Mouse (Mus musculus) embryonic facial prominence, embryonic 11.5 days (tissue): Measurements from ENCODE around the gene Mief1. TPM values are rescaled to one million over a fixed set of nuclear protein-coding genes. Genes with fewer than 3 reads are reported as not detected.

Experiments used
- ATAC-seq: fragments of 200-750 bp; cut with Nextera tagmentation; replicated peaks from 2 replicates; pipeline ENCODE4 v1.8.0; 2017; ENCODE audit warnings: low read depth; ENCODE audit not compliant: insufficient number of reproducible peaks, low FRiP score, low TSS enrichment
- DNase-seq: peaks from one replicate; pipeline ENCODE4 v3.0.0-alpha.2; 2015; ENCODE audit warnings: low spot score
- H3K27ac ChIP-seq: fragments of 300-500 bp; sonication (generic); replicated peaks from 2 replicates; pipeline ENCODE4 v1.5.1; 2014; ENCODE audit warnings: mild to moderate bottlenecking, low read depth, low read length, control low read depth
- H3K27me3 ChIP-seq: fragments of 300-500 bp; sonication (generic); 2 replicates; pipeline ENCODE4 v1.6.1; 2014; ENCODE audit warnings: mild to moderate bottlenecking, low read length, moderate library complexity, mixed read lengths; ENCODE audit not compliant: control insufficient read depth, insufficient read depth
- H3K36me3 ChIP-seq: fragments of 300-500 bp; sonication (generic); replicated peaks from 2 replicates; pipeline ENCODE4 v1.6.1; 2014; ENCODE audit warnings: low read depth, mild to moderate bottlenecking, low read length, moderate library complexity, mixed read lengths; ENCODE audit not compliant: control insufficient read depth, insufficient read depth
- H3K4me1 ChIP-seq: fragments of 300-500 bp; sonication (generic); 2 replicates; pipeline ENCODE4 v1.6.1; 2014; ENCODE audit warnings: low read length, mixed read lengths; ENCODE audit not compliant: control insufficient read depth, insufficient read depth
- H3K4me2 ChIP-seq: fragments of 300-500 bp; sonication (generic); 2 replicates; pipeline ENCODE4 v1.6.1; 2014; ENCODE audit warnings: low read depth, mild to moderate bottlenecking, control low read depth, low read length, moderate library complexity
- H3K4me3 ChIP-seq: fragments of 300-500 bp; sonication (generic); 2 replicates; pipeline ENCODE4 v1.5.1; 2014; ENCODE audit warnings: low read depth, low read length, control low read depth
- H3K9ac ChIP-seq: fragments of 300-500 bp; sonication (generic); replicated peaks from 2 replicates; pipeline ENCODE4 v1.6.1; 2014; ENCODE audit warnings: mild to moderate bottlenecking, control low read depth, low read length
- H3K9me3 ChIP-seq: fragments of 300-500 bp; sonication (generic); replicated peaks from 2 replicates; pipeline ENCODE4 v1.6.1; 2016; ENCODE audit warnings: mild to moderate bottlenecking, low read length, inconsistent platforms, mixed read lengths; ENCODE audit not compliant: control insufficient read depth
- WGBS: fragments of 180-500 bp; shearing (Covaris S2); extraction: QIAGEN DNeasy Blood & Tissue Kit; methylation state at CpG from one replicate; pipeline ENCODE4 v1.1.7; 2014; 5-methylcytosine and 5-hydroxymethylcytosine counted together
- polyA plus RNA-seq: library from polyadenylated mRNA; unstranded; fragments of >200 nt; fragmentation: Nextera tagmentation; extraction: Ambion mirVana; gene quantifications from 2 replicates; pipeline ENCODE4 v1.2.1, GENCODE M21; 2014

Gene Mief1
- polyA plus RNA-seq, 1 experiment from 2014 or later, result 35.7 TPM

DNA sequence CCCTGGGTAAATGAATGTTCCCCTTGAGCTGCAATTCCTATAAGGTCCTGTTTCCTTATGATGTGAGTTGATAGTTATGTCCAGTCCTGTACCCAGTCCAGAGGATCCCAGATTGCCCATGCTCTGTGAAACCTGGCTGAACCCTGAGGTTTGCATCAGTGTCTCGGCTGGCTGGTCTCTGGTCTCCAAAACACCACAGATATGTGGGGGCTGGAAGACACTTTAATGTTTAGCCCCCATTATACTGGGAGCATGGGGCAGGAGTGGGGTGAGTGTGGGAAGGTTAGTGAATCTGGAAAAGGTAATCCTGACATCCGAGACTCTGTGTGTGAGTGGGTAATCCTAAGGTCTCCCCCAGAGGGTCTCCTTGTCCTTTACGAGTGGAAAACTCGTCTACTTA is 765 bp upstream of the Mief1 start:
- H3K4me1 ChIP-seq, result no peaks in the 10 kb centered on the region
- no peaks in the 10 kb centered on the region for H3K27me3 ChIP-seq
- H3K27ac ChIP-seq, result no peak overlapping the region
- ATAC-seq (peak; percentile 27; the same call in 1 of the 2 replicates), DNase-seq (no peak)
- H3K9me3 ChIP-seq, result no peaks in the 10 kb centered on the region
- no peak overlapping the region for H3K4me3 ChIP-seq
- H3K9ac ChIP-seq, result peak overlapping the region; percentile 22; the same call in 1 of the 2 replicates
- 63% methylated on average over 4 of the region's 4 CpGs for WGBS
- no peak overlapping the region for H3K4me2 ChIP-seq
- H3K36me3 ChIP-seq, result no peaks in the 10 kb centered on the region; the same call in 1 of the 2 replicates

- Histone ChIP-seq H3K9ac (peak within 1 kb of the TSS; percentile 85), H3K9me3 (no peaks in the 10 kb centered on the region), H3K4me2 (peak within 1 kb of the TSS; percentile 73), H3K4me3 (peak within 1 kb of the TSS; percentile 60), H3K36me3 (no peaks in the 10 kb centered on the region; the same call in 1 of the 2 replicates), H3K4me1 (no peaks in the 10 kb centered on the region), H3K27me3 (no peaks in the 10 kb centered on the region), H3K27ac (no peak within 1 kb of the TSS)
- 96% methylated on average over 9 of the region's 9 CpGs for WGBS
- ATAC-seq (no peak), DNase-seq (no peak)
Observed at GRCm38 (mm10) chr15:80235535-80235934, 1.7 kb downstream of the Mief1 start, which contains the start of gene AC140267.1. Gene AC140267.1, plus strand, starts transcription at chr15:80235835.

- Histone ChIP-seq H3K4me1 (no peaks in the 10 kb centered on the region), H3K9me3 (no peaks in the 10 kb centered on the region), H3K27me3 (no peaks in the 10 kb centered on the region), H3K9ac (no peak overlapping the region), H3K36me3 (peaks cover 14% of the 10 kb centered on the region), H3K4me2 (no peak overlapping the region), H3K4me3 (no peak overlapping the region), H3K27ac (no peak overlapping the region)
- WGBS, result 95% methylated on average over 12 of the region's 12 CpGs
- no peak for DNase-seq
- ATAC-seq, result no peak
Observed at GRCm38 (mm10) chr15:80248135-80248534, 14.3 kb downstream of the Mief1 start.

DNA sequence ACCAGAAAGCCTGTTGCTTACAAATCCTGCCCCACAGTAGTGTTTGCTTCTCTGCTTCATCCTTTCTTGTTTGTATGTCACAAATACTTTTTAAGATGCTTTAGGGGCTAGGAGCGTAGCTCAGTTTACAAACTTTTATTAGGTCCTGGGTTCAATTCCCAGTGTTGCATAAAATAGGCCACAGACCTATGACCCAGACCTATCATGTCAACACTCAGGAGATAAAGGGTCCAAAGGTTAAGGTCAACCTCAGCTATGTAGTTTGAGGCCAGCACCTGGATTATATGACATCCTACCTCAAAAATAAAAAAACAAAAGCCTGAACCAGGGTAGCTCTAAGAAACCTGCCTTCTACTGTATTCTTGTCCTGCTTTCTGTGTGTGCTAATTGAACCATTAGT is 14.8 kb downstream of the Mief1 start:
- WGBS, result 90% methylated on average over 1 of the region's 1 CpGs
- Histone ChIP-seq H3K27ac (no peak overlapping the region), H3K9ac (no peak overlapping the region), H3K27me3 (no peaks in the 10 kb centered on the region), H3K4me1 (no peaks in the 10 kb centered on the region), H3K9me3 (no peaks in the 10 kb centered on the region), H3K4me3 (no peak overlapping the region), H3K36me3 (peaks cover 14% of the 10 kb centered on the region), H3K4me2 (no peak overlapping the region)
- no peak for DNase-seq
- ATAC-seq, result no peak

GRCm38 (mm10) chr15:80249672-80250071 is 15.9 kb downstream of the Mief1 start:
- no peak overlapping the region for H3K4me3 ChIP-seq
- no peaks in the 10 kb centered on the region for H3K9me3 ChIP-seq
- H3K27ac ChIP-seq, result no peak overlapping the region
- no peaks in the 10 kb centered on the region for H3K4me1 ChIP-seq
- H3K27me3 ChIP-seq, result no peaks in the 10 kb centered on the region
- no peak overlapping the region for H3K9ac ChIP-seq
- 91% methylated on average over 10 of the region's 10 CpGs for WGBS
- H3K4me2 ChIP-seq, result no peak overlapping the region
- DNase-seq (no peak), ATAC-seq (no peak)
- peaks cover 14% of the 10 kb centered on the region for H3K36me3 ChIP-seq

GRCm38 (mm10) chr15:80250586-80250985 is 16.8 kb downstream of the Mief1 start:
- Histone ChIP-seq H3K4me1 (no peaks in the 10 kb centered on the region), H3K4me3 (no peak overlapping the region), H3K36me3 (peaks cover 14% of the 10 kb centered on the region), H3K9ac (no peak overlapping the region), H3K27ac (no peak overlapping the region), H3K9me3 (no peaks in the 10 kb centered on the region), H3K4me2 (no peak overlapping the region), H3K27me3 (no peaks in the 10 kb centered on the region)
- ATAC-seq (no peak), DNase-seq (no peak)
- WGBS, result 92% methylated on average over 6 of the region's 6 CpGs

DNA sequence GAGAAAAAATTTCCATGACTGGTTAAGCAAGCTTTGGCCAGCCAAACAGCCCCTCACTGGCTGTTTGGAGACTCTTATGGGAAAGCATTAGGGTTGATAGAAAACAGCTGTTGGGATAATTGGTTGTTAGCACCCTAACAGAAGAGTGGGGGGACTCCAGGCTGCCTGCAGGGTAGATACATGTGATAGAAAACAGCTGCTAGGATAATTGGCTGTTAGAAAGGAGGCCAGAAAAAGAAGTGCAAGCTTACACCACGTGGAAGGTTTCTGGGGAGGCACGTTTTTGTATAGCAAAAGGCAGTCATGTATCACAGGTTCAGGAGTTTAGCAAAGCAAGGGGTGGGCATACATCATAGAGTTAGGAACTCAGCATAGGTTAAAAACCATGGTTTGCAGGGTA is 19.7 kb downstream of the Mief1 start:
- DNase-seq (peak; percentile 80), ATAC-seq (no peak)
- no peak overlapping the region for H3K9ac ChIP-seq
- H3K4me3 ChIP-seq, result no peak overlapping the region
- no peaks in the 10 kb centered on the region for H3K27me3 ChIP-seq
- no peaks in the 10 kb centered on the region; the same call in 1 of the 2 replicates for H3K4me1 ChIP-seq
- peak overlapping the region; percentile 70; the same call in 1 of the 2 replicates for H3K27ac ChIP-seq
- H3K4me2 ChIP-seq, result no peak overlapping the region
- 32% methylated on average over 2 of the region's 2 CpGs for WGBS
- H3K36me3 ChIP-seq, result peaks cover 11% of the 10 kb centered on the region
- no peaks in the 10 kb centered on the region for H3K9me3 ChIP-seq

DNA sequence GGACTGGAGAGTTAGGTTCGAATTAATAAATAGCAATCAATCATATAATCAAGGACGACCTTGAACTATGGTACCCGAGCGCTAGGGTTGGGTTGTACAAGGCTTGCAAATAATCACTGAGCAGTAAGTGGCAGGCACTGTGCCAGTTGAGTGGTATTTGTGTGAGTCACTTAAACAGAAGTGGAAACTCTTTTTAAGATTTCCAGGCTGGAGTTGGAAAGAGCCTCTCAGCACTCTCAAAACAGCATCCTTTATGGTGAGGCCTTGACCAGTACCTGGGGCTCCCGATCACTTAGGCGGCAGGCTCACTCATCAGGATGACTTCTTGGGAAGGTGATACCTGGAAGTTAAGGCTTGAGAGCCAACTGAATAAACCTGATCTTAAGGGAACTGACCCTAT is 20.4 kb downstream of the Mief1 start:
- WGBS, result 51% methylated on average over 6 of the region's 6 CpGs
- peaks cover 8% of the 10 kb centered on the region for H3K36me3 ChIP-seq

More for the DNA sequence above, 20.4 kb downstream of the Mief1 start:
- H3K27ac ChIP-seq, result peak overlapping the region; percentile 70
- ATAC-seq (no peak), DNase-seq (no peak)
- no peaks in the 10 kb centered on the region for H3K27me3 ChIP-seq
- H3K4me1 ChIP-seq, result no peaks in the 10 kb centered on the region; the same call in 1 of the 2 replicates
- H3K4me3 ChIP-seq, result peak overlapping the region; percentile 39
- H3K9ac ChIP-seq, result peak overlapping the region; percentile 56
- H3K9me3 ChIP-seq, result no peaks in the 10 kb centered on the region
- peak overlapping the region; percentile 67 for H3K4me2 ChIP-seq
